Mouse (Mus musculus): ENCODE data around the gene Cdpf1.

- TF ChIP-seq CTCF (IDR thresholded peaks at IDR 0.05; ENCODE audit: insufficient read depth, low read depth, low read length) (no peak), POLR2A (IDR thresholded peaks at IDR 0.05; ENCODE audit: insufficient read depth, low read depth, low read length) (no peak)
Measured at GRCm38 (mm10) chr15:85792819-85793218, 18.7 kb downstream of the Cdpf1 start.
